Mouse (Mus musculus): ENCODE results near the gene Perp.
A peak's percentile ranks its signal among the peaks of the same experiment; 100 is the strongest.

Gene Perp

DNA sequence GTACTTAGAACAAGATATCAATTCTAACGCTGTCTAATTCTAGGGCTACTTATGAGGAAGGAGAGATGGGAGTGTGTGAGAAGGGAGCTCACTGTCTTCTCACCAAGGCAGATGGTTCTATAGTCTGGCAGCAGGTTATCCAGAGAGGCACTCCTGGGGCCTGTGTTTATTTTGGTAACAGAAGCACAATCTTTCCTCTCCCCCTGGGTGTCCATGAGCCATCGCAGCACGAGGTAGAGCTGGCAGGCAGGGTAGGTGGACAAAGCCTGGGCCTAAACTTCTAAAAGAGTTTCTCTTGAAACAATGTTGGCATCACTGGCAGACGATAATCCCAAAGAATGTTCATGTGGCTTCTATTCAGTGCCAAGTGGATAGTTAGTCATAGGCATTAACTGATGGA, 18.5 kb downstream of the Perp start:
- DNase-seq (ENCODE audit: low read depth) = peak; percentile 58

DNA sequence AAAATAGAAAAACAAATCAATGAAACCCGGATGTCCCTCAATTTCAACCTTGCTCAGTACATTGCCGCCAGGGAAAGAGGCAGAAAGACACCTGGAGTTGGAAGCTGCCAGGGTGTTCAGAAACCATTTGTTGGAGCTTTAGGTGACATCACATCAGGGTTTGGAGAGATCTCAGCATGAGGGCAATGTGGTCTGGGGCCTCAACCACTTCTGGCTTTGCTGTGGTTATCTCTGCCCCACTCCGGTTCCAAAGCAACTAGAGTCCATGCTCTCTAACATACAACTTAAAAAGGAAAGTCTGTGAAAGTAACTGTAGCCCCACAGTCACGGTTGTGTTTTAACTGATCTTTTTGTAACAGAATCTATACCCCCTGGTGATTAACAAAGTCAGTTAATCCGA, 19.9 kb downstream of the Perp start:
- DNase-seq (ENCODE audit: low read depth) = no peak

DNA sequence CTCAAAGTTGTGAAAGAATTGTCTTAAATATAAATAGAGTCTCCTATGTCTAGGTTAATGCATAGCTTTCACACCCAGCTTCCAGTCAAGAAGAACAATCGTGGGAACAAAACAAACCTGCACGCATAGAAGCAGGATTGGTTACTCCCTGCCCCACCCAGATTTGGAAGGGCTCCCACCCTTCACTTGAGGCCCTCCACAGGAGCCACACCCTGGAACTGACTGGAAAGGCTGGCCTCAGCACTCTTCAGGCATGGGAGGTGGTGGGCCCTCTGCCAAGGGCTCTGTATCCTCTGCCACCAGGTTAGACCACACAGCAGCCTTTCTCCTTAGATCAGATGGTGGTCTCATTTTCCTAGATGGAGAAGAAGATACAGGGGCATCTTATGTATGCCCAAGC, 26.2 kb downstream of the Perp start:
- DNase-seq (ENCODE audit: low read depth) = no peak

DNA sequence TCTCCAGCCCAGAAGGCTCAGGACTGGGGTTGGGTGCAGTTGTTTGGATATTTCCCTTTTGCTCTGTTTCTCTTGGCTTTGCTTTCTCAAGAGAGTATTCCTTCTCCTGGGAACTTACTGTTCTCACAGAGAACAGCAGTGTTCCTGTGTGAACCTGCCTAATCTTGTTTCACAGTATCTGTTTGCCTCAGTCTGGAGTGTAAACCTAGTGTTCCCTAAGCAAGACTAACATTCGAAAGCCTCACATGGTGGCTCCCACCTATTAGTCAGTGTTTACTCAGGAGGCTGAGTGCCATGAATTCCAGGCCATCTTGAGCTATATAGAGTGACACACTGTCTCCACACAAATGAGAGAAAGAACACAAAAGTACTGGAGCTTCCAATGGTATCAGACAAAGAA, 31.4 kb downstream of the Perp start:
- DNase-seq (ENCODE audit: low read depth) = peak; percentile 79

DNA sequence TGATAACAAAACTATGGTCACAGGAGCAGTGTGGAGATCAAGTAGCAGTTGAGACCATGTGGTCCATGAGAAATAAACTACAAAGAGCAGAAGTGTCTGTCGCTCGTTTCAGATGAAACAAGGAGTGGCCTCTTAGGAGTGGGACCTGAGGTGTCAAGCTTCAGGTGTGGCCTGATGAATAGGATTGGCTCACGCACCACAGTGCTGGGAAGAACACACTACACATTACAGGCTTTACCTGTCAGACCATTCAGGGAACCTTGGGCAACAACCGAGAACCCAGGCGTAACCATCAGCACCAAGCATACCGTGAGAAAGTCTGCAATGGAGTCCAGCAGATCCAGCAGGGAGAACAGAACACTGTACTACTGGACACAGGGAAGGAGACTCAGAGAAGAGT, 33.3 kb downstream of the Perp start:
- DNase-seq (ENCODE audit: low read depth) = no peak

DNA sequence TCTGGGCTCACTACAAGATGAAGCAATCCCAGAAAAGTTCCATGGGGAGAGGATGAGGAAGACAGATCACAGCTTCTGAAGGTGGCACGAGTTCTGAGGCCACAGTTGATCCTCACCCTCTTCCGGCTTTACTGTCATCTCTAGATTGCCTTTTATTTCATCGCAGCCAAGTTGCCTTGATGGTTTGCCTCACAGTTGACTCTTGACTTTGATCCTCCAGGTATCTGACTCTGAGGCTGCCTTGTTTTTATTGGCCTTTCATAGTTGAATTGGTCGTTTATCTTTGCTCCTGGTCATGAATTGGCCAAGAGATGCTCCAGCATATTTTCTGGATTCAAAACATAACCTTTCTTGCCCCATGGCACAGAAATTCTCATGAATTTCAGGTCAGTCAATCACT, 34.3 kb downstream of the Perp start:
- no peak for DNase-seq (ENCODE audit: low read depth)

DNA sequence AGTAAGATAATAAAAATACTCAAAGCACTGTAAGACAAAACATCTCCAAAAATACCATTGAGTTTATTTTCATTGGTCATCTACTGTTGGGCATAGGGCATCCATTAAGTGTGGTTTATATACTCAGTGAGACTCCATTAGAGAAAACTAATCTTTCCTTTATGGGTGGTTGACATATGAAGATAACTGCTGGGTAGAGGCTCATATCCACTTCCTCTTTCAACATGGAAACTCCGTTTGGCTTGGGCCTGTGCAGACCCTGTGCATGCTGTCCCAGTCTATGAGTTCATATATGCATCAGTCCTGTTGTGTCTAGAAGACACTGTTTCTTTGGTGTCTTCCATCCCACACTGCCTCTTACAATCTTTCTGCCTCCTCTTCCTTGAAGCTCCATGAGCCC, 34.9 kb downstream of the Perp start:
- DNase-seq (ENCODE audit: low read depth) = no peak

DNA sequence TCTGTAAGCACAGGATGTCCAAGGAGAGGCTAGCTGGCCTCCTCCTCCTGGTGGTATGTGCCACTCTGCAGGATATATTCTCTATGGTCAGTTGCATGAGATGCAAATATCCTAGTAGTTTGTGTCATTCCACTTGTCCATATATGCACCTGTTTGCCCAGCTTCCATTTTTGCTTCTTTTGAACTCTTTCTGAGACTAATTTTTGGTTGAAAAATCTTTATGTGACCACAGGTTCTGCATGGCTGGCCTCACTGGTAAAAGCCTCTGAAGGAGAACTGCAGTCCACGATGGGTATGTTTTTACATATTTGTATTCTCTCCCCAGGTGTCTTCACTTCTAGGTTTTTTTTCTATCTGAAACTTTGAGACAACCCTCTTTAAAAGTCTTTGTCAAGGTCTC, 37.4 kb downstream of the Perp start:
- DNase-seq (ENCODE audit: low read depth) = no peak

DNA sequence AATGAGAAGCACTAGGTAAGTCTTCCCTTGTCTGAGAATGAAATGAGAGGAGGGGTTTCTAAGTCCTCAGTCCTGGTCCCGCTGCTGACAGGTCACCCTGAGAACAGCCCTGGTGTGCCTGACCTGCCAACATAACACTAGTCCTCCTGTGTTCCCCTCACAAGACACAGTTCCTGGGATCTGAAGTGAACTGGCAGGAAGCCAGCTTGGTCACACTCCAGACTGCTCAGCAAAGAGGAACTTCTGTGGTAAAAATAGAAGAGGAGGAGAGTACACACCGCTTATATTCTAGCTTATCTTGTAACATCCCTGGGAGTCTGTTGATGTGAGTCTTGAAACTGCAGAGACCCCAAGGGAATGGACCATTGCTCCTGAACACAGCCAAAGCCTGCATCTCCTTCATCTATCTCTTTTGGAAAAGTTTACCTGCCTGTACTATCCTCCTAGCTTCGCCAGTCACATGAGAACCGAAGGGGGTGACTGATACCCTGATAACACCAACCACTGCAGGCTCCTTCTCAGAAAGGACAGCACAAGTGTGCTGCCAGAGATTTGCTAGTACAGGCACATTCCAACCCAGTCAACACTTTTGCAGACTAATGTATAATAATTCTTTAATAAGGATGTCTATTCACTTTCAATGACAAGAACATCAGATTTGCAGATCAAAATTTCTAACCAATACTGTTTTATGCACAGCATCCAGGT, 42.3 kb downstream of the Perp start:
- DNase-seq (ENCODE audit: low read depth) = peak; percentile 41

DNA sequence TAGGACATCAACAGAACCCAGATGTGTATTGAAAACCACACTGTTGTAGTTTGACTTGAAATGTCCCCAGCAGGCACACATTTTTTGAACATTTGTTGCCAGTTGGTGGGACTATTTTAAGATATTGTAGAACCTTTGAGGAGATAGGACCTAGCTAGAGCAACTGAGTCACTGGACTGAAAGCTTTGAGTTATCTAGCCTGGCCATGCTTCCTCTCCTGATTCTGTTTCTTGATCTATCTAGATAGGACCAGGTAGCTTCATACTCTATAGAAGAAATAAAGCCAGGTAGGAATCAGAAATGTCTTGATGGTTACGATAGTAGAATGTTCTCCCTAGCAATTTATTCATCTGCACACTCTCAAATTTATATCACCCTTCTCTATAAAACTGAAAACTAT, 43.9 kb downstream of the Perp start:
- no peak for DNase-seq (ENCODE audit: low read depth)

DNA sequence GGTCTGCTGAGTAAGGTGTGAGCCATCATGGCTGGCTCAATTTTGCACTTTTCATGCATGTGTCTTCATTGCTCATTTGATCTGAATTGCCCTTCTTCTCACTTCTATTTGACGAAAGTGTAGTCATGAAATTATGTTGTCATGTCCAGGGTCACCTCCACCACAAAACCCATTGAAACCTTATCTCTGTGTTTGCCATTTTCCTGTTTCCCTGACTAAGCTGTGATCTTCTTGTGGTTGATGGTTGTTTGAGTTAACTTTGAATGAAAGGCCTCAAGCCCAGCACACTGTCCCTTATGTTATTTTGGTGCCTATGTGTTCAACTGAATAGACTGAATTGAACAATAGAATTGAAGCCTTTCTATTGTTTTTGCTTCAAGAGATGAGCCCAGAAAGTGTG, 44.4 kb downstream of the Perp start:
- DNase-seq (ENCODE audit: low read depth) = no peak

DNA sequence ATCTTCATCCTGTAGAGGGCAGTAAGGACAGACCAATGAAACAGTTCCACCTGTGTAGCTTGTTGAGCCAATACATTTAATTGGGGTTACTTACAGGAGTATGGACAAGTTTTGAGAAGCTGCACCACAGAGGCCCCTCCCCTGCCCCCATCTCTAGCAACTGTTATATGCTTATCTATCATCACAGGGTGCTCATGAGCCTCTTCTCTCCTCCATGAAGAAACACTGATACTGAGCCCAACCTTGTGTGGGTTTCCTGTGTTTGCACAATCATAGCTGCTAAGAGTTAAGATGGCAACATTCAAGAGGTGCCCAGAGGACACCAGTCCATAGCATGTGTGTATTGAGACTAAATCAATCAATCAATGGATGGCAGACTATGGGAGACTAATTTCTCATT, 46.3 kb downstream of the Perp start:
- DNase-seq (ENCODE audit: low read depth) = no peak

DNA sequence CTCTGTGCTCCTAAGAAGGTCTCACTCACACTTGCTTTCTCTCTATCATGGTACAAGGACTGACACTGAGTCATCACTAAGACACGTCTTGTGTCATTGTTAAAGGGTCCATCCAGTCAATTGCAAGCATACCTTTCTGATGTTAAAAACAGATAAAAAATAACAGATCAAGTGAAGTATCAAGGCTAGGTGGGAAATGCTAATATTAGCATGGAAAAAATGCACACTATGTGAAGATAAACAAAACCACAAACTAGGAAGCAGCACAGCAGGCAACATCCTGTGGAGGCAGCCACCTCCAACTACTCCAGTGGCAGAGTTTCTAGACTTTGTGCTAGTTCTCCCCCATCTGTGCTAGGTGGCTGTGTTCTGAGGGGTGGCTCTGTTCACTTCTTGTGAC, 47.3 kb downstream of the Perp start:
- DNase-seq (ENCODE audit: low read depth) = no peak

DNA sequence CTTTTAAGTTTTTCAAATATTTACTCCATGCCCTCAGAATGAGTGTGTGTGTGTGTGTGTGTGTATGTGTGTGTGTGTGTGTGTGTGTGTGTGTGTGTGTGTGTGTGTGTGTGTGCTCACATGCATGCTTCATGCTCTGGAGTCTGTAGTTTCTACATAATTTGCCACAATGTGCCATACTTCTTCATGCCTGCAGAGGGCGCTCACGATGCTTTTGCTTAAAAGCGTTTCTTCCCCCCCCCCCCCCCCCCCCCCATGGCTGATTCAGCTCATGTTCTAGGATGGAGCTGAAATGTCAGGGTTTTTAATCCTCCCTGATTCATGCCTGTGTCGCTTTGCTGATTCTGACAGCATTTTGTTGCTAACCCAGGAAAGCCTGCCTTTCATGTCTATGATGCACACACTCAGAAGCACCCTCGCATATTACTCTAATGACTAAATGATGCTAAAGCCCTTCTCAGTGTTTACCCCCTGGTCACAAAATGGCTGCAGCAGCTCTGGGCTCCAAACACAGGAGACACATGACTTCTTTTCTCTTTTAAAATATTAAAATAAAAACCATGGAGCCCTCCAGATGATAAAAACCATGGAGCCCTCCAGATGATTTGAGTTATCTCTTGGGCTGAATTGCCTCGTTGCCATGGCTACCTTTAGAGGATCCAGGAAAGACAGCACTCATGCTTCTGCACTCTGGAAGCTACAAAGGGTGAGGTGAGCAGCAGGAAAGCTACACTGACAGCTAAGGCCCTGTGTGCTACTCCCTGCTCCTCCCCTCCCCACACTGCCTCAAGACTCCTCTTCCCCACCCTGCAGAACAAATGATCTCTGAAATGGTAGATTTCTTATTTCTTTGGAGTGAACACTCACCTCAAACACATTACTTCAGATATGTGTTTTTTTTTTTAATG, 49.7 kb downstream of the Perp start:
- DNase-seq (ENCODE audit: low read depth) = no peak

DNA sequence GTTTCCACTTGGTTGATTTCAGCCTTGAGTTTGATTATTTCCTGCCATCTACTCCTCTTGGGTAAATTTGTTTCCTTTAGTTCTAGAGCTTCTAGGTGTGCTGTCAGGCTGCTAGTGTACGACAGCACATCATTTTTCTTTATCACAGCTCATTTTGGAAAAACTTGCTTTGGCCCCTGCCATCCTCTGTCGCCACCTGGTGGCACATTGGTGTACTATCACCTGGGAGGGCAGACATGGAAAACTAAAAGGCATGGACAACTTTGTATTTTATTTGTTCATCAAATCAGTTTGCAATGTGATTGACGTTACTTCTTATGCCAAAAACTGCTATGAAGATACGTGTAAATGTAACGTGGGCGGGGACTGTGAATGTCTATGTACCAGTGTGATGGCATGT, 59.3 kb downstream of the Perp start:
- DNase-seq (ENCODE audit: low read depth) = no peak

Measured in fibroblast of lung, adult 2 months (primary cell).